Mouse (Mus musculus) heart, embryonic 11.5 days (tissue): ENCODE data around the gene Ppcdc. TPM values are rescaled to one million over a fixed set of nuclear protein-coding genes. Genes with fewer than 3 reads are reported as not detected.

Experiments used
- ATAC-seq: fragments of 200-750 bp; cut with Nextera tagmentation; replicated peaks from 2 replicates; pipeline ENCODE4 v1.8.0; 2017; ENCODE audit warnings: moderate library complexity; ENCODE audit not compliant: insufficient number of reproducible peaks, low FRiP score, low TSS enrichment
- H3K27ac ChIP-seq: fragments of 300-500 bp; sonication (generic); 2 replicates; pipeline ENCODE4 v1.5.1; 2014; ENCODE audit warnings: mild to moderate bottlenecking, low read depth, low read length
- H3K27me3 ChIP-seq: fragments of 300-500 bp; sonication (generic); 2 replicates; pipeline ENCODE4 v1.6.1; 2014; ENCODE audit warnings: mild to moderate bottlenecking, low read length, mixed read lengths; ENCODE audit not compliant: control insufficient read depth, insufficient read depth
- H3K36me3 ChIP-seq: fragments of 300-500 bp; sonication (generic); 2 replicates; pipeline ENCODE4 v1.6.1; 2014; ENCODE audit warnings: mild to moderate bottlenecking, low read length, moderate library complexity, mixed read lengths; ENCODE audit not compliant: control insufficient read depth, insufficient read depth
- H3K4me1 ChIP-seq: fragments of 300-500 bp; sonication (generic); 2 replicates; pipeline ENCODE4 v1.6.1; 2014; ENCODE audit warnings: low read length; ENCODE audit not compliant: control insufficient read depth, insufficient read depth
- H3K4me2 ChIP-seq: fragments of 300-500 bp; sonication (generic); 2 replicates; pipeline ENCODE4 v1.6.1; 2014; ENCODE audit warnings: mild to moderate bottlenecking, moderate library complexity
- H3K4me3 ChIP-seq: fragments of 300-500 bp; sonication (generic); 2 replicates; pipeline ENCODE4 v1.5.1; 2014; ENCODE audit warnings: low read depth, low read length
- H3K9ac ChIP-seq: fragments of 300-500 bp; sonication (generic); 2 replicates; pipeline ENCODE4 v1.6.1; 2014; ENCODE audit warnings: mild to moderate bottlenecking, low read depth, low read length, moderate library complexity
- H3K9me3 ChIP-seq: fragments of 300-500 bp; sonication (generic); replicated peaks from 2 replicates; pipeline ENCODE4 v1.6.1; 2016; ENCODE audit warnings: low read length; ENCODE audit not compliant: control insufficient read depth
- WGBS: fragments of 180-500 bp; shearing (Covaris S2); extraction: QIAGEN DNeasy Blood & Tissue Kit; methylation state at CpG from one replicate; pipeline ENCODE4 v1.1.7; 2014; ENCODE audit not compliant: insufficient replicate concordance; 5-methylcytosine and 5-hydroxymethylcytosine counted together
- polyA plus RNA-seq: library from polyadenylated mRNA; unstranded; fragments of >200 nt; fragmentation: Nextera tagmentation; extraction: Ambion mirVana; gene quantifications from 2 replicates; pipeline ENCODE4 v1.2.1, GENCODE M21; 2014

Gene Ppcdc
- polyA plus RNA-seq, 1 experiment from 2014 or later: 18.7 TPM

GRCm38 (mm10) chr9:57339577-57340210 is 100.2 kb downstream of the Ppcdc start:
- Histone ChIP-seq H3K27me3 (no peaks in the 10 kb centered on the region), H3K9ac (no peak overlapping the region), H3K4me1 (no peaks in the 10 kb centered on the region), H3K9me3 (0 out of 2 replicates have a peak, but pooled peaks cover 3% of the 10 kb centered on the region), H3K27ac (no peak overlapping the region), H3K4me3 (no peak overlapping the region), H3K36me3 (no peaks in the 10 kb centered on the region), H3K4me2 (no peak overlapping the region)
- ATAC-seq: no peak
- WGBS: 58% methylated on average over 5 of the region's 5 CpGs

GRCm38 (mm10) chr9:57338706-57339105 is 101.2 kb downstream of the Ppcdc start:
- no peaks in the 10 kb centered on the region for H3K27me3 ChIP-seq
- no peak overlapping the region for H3K27ac ChIP-seq
- no peak overlapping the region for H3K4me3 ChIP-seq
- H3K4me1 ChIP-seq: no peaks in the 10 kb centered on the region
- H3K9me3 ChIP-seq: 0 out of 2 replicates have a peak, but pooled peaks cover 3% of the 10 kb centered on the region
- 79% methylated on average over 1 of the region's 1 CpGs for WGBS
- no peaks in the 10 kb centered on the region for H3K36me3 ChIP-seq
- H3K9ac ChIP-seq: no peak overlapping the region
- no peak overlapping the region for H3K4me2 ChIP-seq
- no peak for ATAC-seq

Other genes starting within 250 kb of the Ppcdc start
- not detected in 2 replicates for gene Trcg1, start 203.6 kb downstream of the Ppcdc start, polyA plus RNA-seq
- gene 1700017B05Rik, start 177.5 kb downstream of the Ppcdc start, polyA plus RNA-seq: 15.5 and 16.2 TPM in 2 replicates
- 5.8 and 7.9 TPM in 2 replicates for gene Scamp5, start 27.9 kb upstream of the Ppcdc start, polyA plus RNA-seq
- gene Rpp25, start 63.9 kb upstream of the Ppcdc start, polyA plus RNA-seq: 16.3 and 17.1 TPM in 2 replicates
- 1,178 and 1,213 TPM in 2 replicates for gene Cox5a, start 81.2 kb upstream of the Ppcdc start, polyA plus RNA-seq
- gene Fam219b, start 97.4 kb upstream of the Ppcdc start, polyA plus RNA-seq: 12.1 and 12.6 TPM in 2 replicates
- 67.5 and 76.1 TPM in 2 replicates for gene Mpi, start 112.6 kb upstream of the Ppcdc start, polyA plus RNA-seq
- 53.3 and 54.9 TPM in 2 replicates for gene Scamp2, start 120.8 kb upstream of the Ppcdc start, polyA plus RNA-seq
- gene Ulk3, start 149.3 kb upstream of the Ppcdc start, polyA plus RNA-seq: 10.0 and 12.4 TPM in 2 replicates
- not detected in 2 replicates for gene Cplx3, start 166.2 kb upstream of the Ppcdc start, polyA plus RNA-seq
- gene Lman1l, start 180.7 kb upstream of the Ppcdc start, polyA plus RNA-seq: not detected in 2 replicates
- gene Csk, start 213.5 kb upstream of the Ppcdc start, polyA plus RNA-seq: 15.9 and 18.6 TPM in 2 replicates
- gene Cyp1a2, start 243.6 kb upstream of the Ppcdc start, polyA plus RNA-seq: not detected in 2 replicates
- not detected in 2 replicates for gene Cyp1a1, start 247.8 kb upstream of the Ppcdc start, polyA plus RNA-seq